Mouse (Mus musculus) MEL (cell line): ENCODE measurements around the gene 9030612E09Rik. TPM values are rescaled to one million over a fixed set of nuclear protein-coding genes. Genes with fewer than 3 reads are reported as not detected.

Experiments used
- DNase-seq: peaks from one replicate; pipeline ENCODE4 v3.0.0; 2011; ENCODE audit warnings: low read depth, low spot score
- H3K27ac ChIP-seq: 2 replicates; pipeline ENCODE4 v1.5.1; 2012; ENCODE audit warnings: low read depth, mild to moderate bottlenecking, control low read depth, low read length, moderate library complexity; ENCODE audit not compliant: control insufficient read depth
- H3K27me3 ChIP-seq, 2 experiments: fragments of 150-350 bp in 1 of 2; sonication (generic) in 1 of 2; 2 replicates each; pipeline ENCODE4 v1.6.1; 2012; ENCODE audit warnings: low read length in 2 of 2, mild to moderate bottlenecking in 2 of 2, improper control_type of control experiment in 1 of 2, moderate library complexity in 1 of 2; ENCODE audit not compliant: insufficient read depth in 2 of 2, control insufficient read depth in 1 of 2
- H3K36me3 ChIP-seq, 2 experiments: 2 replicates each; pipeline ENCODE4 v1.6.1; 2012 to 2014; ENCODE audit warnings: low read length in 2 of 2, improper control_type of control experiment in 1 of 2, inconsistent platforms in 1 of 2, mild to moderate bottlenecking in 1 of 2; ENCODE audit not compliant: insufficient read depth in 2 of 2, control insufficient read depth in 1 of 2
- H3K4me1 ChIP-seq, 2 experiments: fragments of 150-350 bp in 1 of 2; sonication (generic) in 1 of 2; 2 replicates each; pipeline ENCODE4 v1.6.1; 2012; ENCODE audit warnings: low read length in 2 of 2, improper control_type of control experiment in 1 of 2, mild to moderate bottlenecking in 1 of 2; ENCODE audit not compliant: insufficient read depth in 2 of 2, control insufficient read depth in 1 of 2
- H3K4me3 ChIP-seq, 2 experiments: fragments of 150-350 bp in 1 of 2; sonication (generic) in 1 of 2; 2 replicates each; pipeline ENCODE4 v1.5.1; 2012; ENCODE audit warnings: low read depth in 2 of 2, low read length in 2 of 2, mild to moderate bottlenecking in 2 of 2, moderate library complexity in 2 of 2, control low read depth in 1 of 2, improper control_type of control experiment in 1 of 2; ENCODE audit not compliant: control insufficient read depth in 1 of 2, insufficient read depth in 1 of 2
- H3K79me2 ChIP-seq: 2 replicates; pipeline ENCODE4 v1.6.1; 2012; ENCODE audit warnings: mild to moderate bottlenecking, low read length, moderate library complexity; ENCODE audit not compliant: control insufficient read depth, poor library complexity, insufficient read depth
- H3K9ac ChIP-seq: 2 replicates; pipeline ENCODE4 v1.6.1; 2012; ENCODE audit warnings: low read depth, mild to moderate bottlenecking, control low read depth, low read length, moderate library complexity; ENCODE audit not compliant: control insufficient read depth, poor library complexity, severe bottlenecking
- H3K9me3 ChIP-seq: fragments of 150-350 bp; sonication (generic); replicated peaks from 2 replicates; pipeline ENCODE4 v1.6.1; 2012; ENCODE audit warnings: mild to moderate bottlenecking, low read length, improper control_type of control experiment, moderate library complexity; ENCODE audit not compliant: insufficient read depth
- CHD1 ChIP-seq: IDR thresholded peaks from 2 replicates; pipeline ENCODE4 v1.6.1; 2012; ENCODE audit warnings: low read depth, mild to moderate bottlenecking, inconsistent platforms, low read length, improper control_type of control experiment
- CHD2 ChIP-seq: IDR thresholded peaks from 2 replicates; pipeline ENCODE4 v1.6.1; 2011; ENCODE audit warnings: low read length, improper control_type of control experiment
- ELF1 ChIP-seq: IDR thresholded peaks from 2 replicates; pipeline ENCODE4 v1.6.1; 2014; ENCODE audit warnings: low read depth, mild to moderate bottlenecking, inconsistent platforms, low read length, improper control_type of control experiment, moderate library complexity
- GATA1 ChIP-seq: IDR thresholded peaks from 2 replicates; pipeline ENCODE4 v1.6.1; 2011; ENCODE audit warnings: low read depth, low read length, improper control_type of control experiment
- HCFC1 ChIP-seq: IDR thresholded peaks from 2 replicates; pipeline ENCODE4 v1.6.1; 2012; ENCODE audit warnings: low read depth, mild to moderate bottlenecking, inconsistent platforms, low read length, improper control_type of control experiment, moderate library complexity
- JUND ChIP-seq: IDR thresholded peaks from 2 replicates; pipeline ENCODE4 v1.6.1; 2011; ENCODE audit warnings: low read depth, mild to moderate bottlenecking, improper control_type of control experiment, low read length
- KAT2A ChIP-seq: conservative IDR thresholded peaks from 2 replicates; pipeline ENCODE4 v1.6.1; 2012; ENCODE audit warnings: low read depth, low read length, improper control_type of control experiment, inconsistent platforms
- MAX ChIP-seq: IDR thresholded peaks from 2 replicates; pipeline ENCODE4 v1.6.1; 2011; ENCODE audit warnings: low read length, improper control_type of control experiment
- MAZ ChIP-seq: IDR thresholded peaks from 2 replicates; pipeline ENCODE4 v1.6.1; 2012; ENCODE audit warnings: low read depth, mild to moderate bottlenecking, inconsistent platforms, low read length, improper control_type of control experiment
- MXI1 ChIP-seq: IDR thresholded peaks from 2 replicates; pipeline ENCODE4 v1.6.1; 2011; ENCODE audit warnings: mild to moderate bottlenecking, low read depth, low read length, improper control_type of control experiment
- MYB ChIP-seq: IDR thresholded peaks from 2 replicates; pipeline ENCODE4 v1.6.1; 2011; ENCODE audit warnings: mild to moderate bottlenecking, low read depth, low read length, improper control_type of control experiment
- MYC ChIP-seq: IDR thresholded peaks from 2 replicates; pipeline ENCODE4 v1.6.1; 2011; ENCODE audit warnings: low read depth, mild to moderate bottlenecking, low read length, improper control_type of control experiment, moderate library complexity
- POLR2A ChIP-seq, 2 experiments: IDR thresholded peaks; 2 replicates each; pipeline ENCODE4 v1.6.1; 2011 to 2012; ENCODE audit warnings: low read length in 2 of 2, mild to moderate bottlenecking in 2 of 2, control low read depth in 1 of 2, improper control_type of control experiment in 1 of 2, low read depth in 1 of 2, moderate library complexity in 1 of 2; ENCODE audit not compliant: control insufficient read depth in 1 of 2, insufficient read depth in 1 of 2, poor library complexity in 1 of 2
- POLR2AphosphoS2 ChIP-seq: IDR thresholded peaks from 2 replicates; pipeline ENCODE4 v1.6.1; 2011; ENCODE audit warnings: low read length, improper control_type of control experiment
- POLR2AphosphoS5 ChIP-seq: IDR thresholded peaks from 2 replicates; pipeline ENCODE4 v1.6.1; 2012; ENCODE audit warnings: low read depth, borderline replicate concordance, mild to moderate bottlenecking, inconsistent platforms, low read length, moderate library complexity, mixed read lengths
- SMC3 ChIP-seq: IDR thresholded peaks from 2 replicates; pipeline ENCODE4 v1.6.1; 2011; ENCODE audit warnings: low read depth, low read length, improper control_type of control experiment
- TBP ChIP-seq: IDR thresholded peaks from 2 replicates; pipeline ENCODE4 v1.8.0; 2011; ENCODE audit warnings: low read depth, low read length, improper control_type of control experiment
- USF1 ChIP-seq: IDR thresholded peaks from 2 replicates; pipeline ENCODE4 v1.6.1; 2014; ENCODE audit warnings: low read depth, mild to moderate bottlenecking, inconsistent platforms, low read length, improper control_type of control experiment, moderate library complexity
- USF2 ChIP-seq, 2 experiments: IDR thresholded peaks; 2 replicates each; pipeline ENCODE4 v1.6.1; 2011 to 2012; ENCODE audit warnings: improper control_type of control experiment in 2 of 2, low read length in 2 of 2, borderline replicate concordance in 1 of 2, inconsistent platforms in 1 of 2, low read depth in 1 of 2, mild to moderate bottlenecking in 1 of 2; ENCODE audit not compliant: insufficient read depth in 1 of 2
- ZC3H11A ChIP-seq: IDR thresholded peaks from 2 replicates; pipeline ENCODE4 v1.6.1; 2012; ENCODE audit warnings: low read depth, mild to moderate bottlenecking, inconsistent platforms, low read length, improper control_type of control experiment
- ZKSCAN1 ChIP-seq: IDR thresholded peaks from 2 replicates; pipeline ENCODE4 v1.6.1; 2012; ENCODE audit warnings: low read depth, mild to moderate bottlenecking, inconsistent platforms, low read length, improper control_type of control experiment, moderate library complexity
- ZMIZ1 ChIP-seq: IDR thresholded peaks from 2 replicates; pipeline ENCODE4 v1.6.1; 2012; ENCODE audit warnings: low read depth, mild to moderate bottlenecking, inconsistent platforms, low read length, improper control_type of control experiment, moderate library complexity
- ZNF384 ChIP-seq: IDR thresholded peaks from 2 replicates; pipeline ENCODE4 v1.6.1; 2012; ENCODE audit warnings: low read depth, mild to moderate bottlenecking, inconsistent platforms, low read length, improper control_type of control experiment
- polyA plus RNA-seq, 2 experiments: library from polyadenylated mRNA; stranded (reverse) in 1 of 2; unstranded in 1 of 2; fragments of >175 nt in 1 of 2; fragments of >200 nt in 1 of 2; gene quantifications; 2 replicates each; pipeline versions ENCODE4 v1.2.1 to v1.2.4; 2012; ENCODE audit warnings: low replicate concordance in 2 of 2, low read depth in 1 of 2; ENCODE audit not compliant: insufficient read length in 2 of 2, insufficient read depth in 1 of 2, missing spikeins in 1 of 2
- total RNA-seq: library from RNA; depleted of rRNA; stranded (reverse); fragments of 300-350 nt; gene quantifications from 2 replicates; pipeline ENCODE4 v1.2.3, GENCODE M21; 2012

The 9030612E09Rik gene
- total and polyA plus RNA-seq, 3 experiments, result not detected

DNA sequence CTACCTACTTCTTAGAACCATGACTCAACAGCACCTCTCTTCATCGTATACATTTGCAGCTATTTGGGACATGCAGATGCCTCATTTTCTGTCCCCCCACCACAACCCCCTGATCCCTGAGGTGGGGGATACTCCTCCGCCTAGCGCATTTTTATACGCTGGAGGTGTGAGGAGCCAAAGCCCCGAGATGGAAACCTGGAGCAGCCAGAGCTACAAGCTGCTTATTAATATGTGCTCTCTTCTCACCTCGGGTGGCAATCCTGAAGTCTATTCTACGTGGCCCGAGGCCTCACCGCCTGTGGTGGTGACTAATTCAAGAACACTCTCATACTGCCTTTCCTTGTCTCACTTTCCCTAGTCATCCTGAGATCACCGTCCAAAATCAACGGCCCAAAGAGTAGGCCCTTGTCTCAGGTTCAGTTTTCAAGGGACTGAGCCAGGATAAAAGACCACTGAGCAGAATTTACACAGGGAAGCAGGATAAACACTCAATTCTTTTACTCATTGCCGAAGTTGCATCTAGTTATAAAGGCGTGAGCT, 42.9 kb downstream of the 9030612E09Rik start:
- Histone ChIP-seq H3K4me3 (no peak overlapping the region), H3K36me3 (peaks cover 0 to 2% of the 10 kb centered on the region in 2 experiments; a peak in 2 of 4 replicates), H3K9ac (no peak overlapping the region), H3K4me1 (peaks cover 0 to 5% of the 10 kb centered on the region in 2 experiments; a peak in 1 of 4 replicates), H3K9me3 (no peaks in the 10 kb centered on the region), H3K27ac (no peak overlapping the region), H3K79me2 (peaks cover 9% of the 10 kb centered on the region), H3K27me3 (no peaks in the 10 kb centered on the region)
- DNase-seq, result no peak
- no peak for TF ChIP-seq MAX
- TF ChIP-seq ELF1, result no peak
- TF ChIP-seq ZMIZ1, result no peak
- no peak for TF ChIP-seq CHD1
- no peak for TF ChIP-seq GATA1
- TF ChIP-seq POLR2AphosphoS5, result no peak
- TF ChIP-seq TBP, result no peak
- TF ChIP-seq CHD2, result no peak
- TF ChIP-seq USF1, result no peak

- peak; percentile 44 for DNase-seq
- H3K27ac ChIP-seq, result peak overlapping the region; percentile 68; the same call in 1 of the 2 replicates
Measured at GRCm38 (mm10) chr10:43220479-43220878, 46.0 kb downstream of the 9030612E09Rik start.

More at GRCm38 (mm10) chr10:43220479-43220878, 46.0 kb downstream of the 9030612E09Rik start:
- no peak for TF ChIP-seq SMC3
- TF ChIP-seq ZC3H11A, result no peak
- TF ChIP-seq ZMIZ1, result no peak
- no peak for TF ChIP-seq POLR2A (IDR thresholded peaks at IDR 0.05; ENCODE audit: control insufficient read depth in 1 of 2, insufficient read depth in 1 of 2, low read depth in 1 of 2, low read length in 2 of 2, poor library complexity in 1 of 2)
- TF ChIP-seq MXI1, result 0 out of 2 replicates have a peak, but pooled peaks have one; percentile 15
- no peak for TF ChIP-seq POLR2AphosphoS2
- no peak for TF ChIP-seq KAT2A
- no peak for TF ChIP-seq USF2 (IDR thresholded peaks at IDR 0.05; ENCODE audit: borderline replicate concordance in 1 of 2, insufficient read depth in 1 of 2, low read depth in 1 of 2, low read length in 2 of 2)
- TF ChIP-seq HCFC1, result no peak
- TF ChIP-seq ZKSCAN1, result no peak
- no peak for TF ChIP-seq MYC
- 0 out of 2 replicates have a peak, but pooled peaks have one; percentile 25 for TF ChIP-seq ZNF384
- no peak for TF ChIP-seq MAZ
- no peak for TF ChIP-seq MYB
- TF ChIP-seq GATA1, result no peak
- no peak for TF ChIP-seq TBP
- no peak for TF ChIP-seq JUND
- Histone ChIP-seq H3K4me3 (peak overlapping the region; percentile 64 to 89), H3K4me1 (peaks cover 0 to 8% of the 10 kb centered on the region in 2 experiments; a peak in 2 of 4 replicates), H3K9ac (peak overlapping the region; percentile 94), H3K36me3 (peaks cover 0 to 12% of the 10 kb centered on the region in 2 experiments; a peak in 2 of 4 replicates), H3K79me2 (peaks cover 12% of the 10 kb centered on the region), H3K27me3 (no peaks in the 10 kb centered on the region), H3K9me3 (no peaks in the 10 kb centered on the region)
